Mouse (Mus musculus) CH12.LX (cell line): ENCODE data around the gene Iqschfp.

Experiments used
- BHLHE40 ChIP-seq: IDR thresholded peaks from 2 replicates; pipeline ENCODE4 v1.6.1; 2011; ENCODE audit warnings: mild to moderate bottlenecking, low read depth, low read length, improper control_type of control experiment
- CTCF ChIP-seq, 2 experiments: IDR thresholded peaks in 1 of 2; conservative IDR thresholded peaks in 1 of 2; 2 replicates each; pipeline ENCODE4 v1.5.1; 2011 to 2012; ENCODE audit warnings: low read depth in 2 of 2, low read length in 2 of 2, improper control_type of control experiment in 1 of 2, inconsistent platforms in 1 of 2, mild to moderate bottlenecking in 1 of 2, moderate library complexity in 1 of 2
- ELF1 ChIP-seq: IDR thresholded peaks from 2 replicates; pipeline ENCODE4 v1.6.1; 2014; ENCODE audit warnings: low read depth, mild to moderate bottlenecking, inconsistent platforms, low read length, improper control_type of control experiment
- EP300 ChIP-seq: IDR thresholded peaks from 2 replicates; pipeline ENCODE4 v1.6.1; 2011; ENCODE audit warnings: low read length, improper control_type of control experiment
- KAT2A ChIP-seq: IDR thresholded peaks from 2 replicates; pipeline ENCODE4 v1.6.1; 2012; ENCODE audit warnings: low read length, improper control_type of control experiment, inconsistent platforms; ENCODE audit not compliant: insufficient replicate concordance
- MAX ChIP-seq: IDR thresholded peaks from 2 replicates; pipeline ENCODE4 v1.6.1; 2011; ENCODE audit warnings: low read length, improper control_type of control experiment
- MYC ChIP-seq: IDR thresholded peaks from 2 replicates; pipeline ENCODE4 v1.6.1; 2011; ENCODE audit warnings: low read depth, mild to moderate bottlenecking, improper control_type of control experiment, low read length
- POLR2A ChIP-seq: IDR thresholded peaks from 2 replicates; pipeline ENCODE4 v1.6.1; 2011; ENCODE audit warnings: low read depth, mild to moderate bottlenecking, improper control_type of control experiment, low read length
- TBP ChIP-seq: conservative IDR thresholded peaks from 2 replicates; pipeline ENCODE4 v1.6.1; 2011; ENCODE audit warnings: low read depth, low read length, improper control_type of control experiment
- TCF12 ChIP-seq: IDR thresholded peaks from 2 replicates; pipeline ENCODE4 v1.6.1; 2014; ENCODE audit warnings: low read depth, mild to moderate bottlenecking, inconsistent platforms, low read length, improper control_type of control experiment
- UBTF ChIP-seq: IDR thresholded peaks from 2 replicates; pipeline ENCODE4 v1.6.1; 2012; ENCODE audit warnings: low read depth, mild to moderate bottlenecking, inconsistent platforms, low read length, improper control_type of control experiment, moderate library complexity
- USF1 ChIP-seq: IDR thresholded peaks from 2 replicates; pipeline ENCODE4 v1.6.1; 2014; ENCODE audit warnings: low read depth, mild to moderate bottlenecking, inconsistent platforms, low read length, improper control_type of control experiment
- USF2 ChIP-seq: conservative IDR thresholded peaks from 2 replicates; pipeline ENCODE4 v1.6.1; 2011; ENCODE audit warnings: low read depth, low read length, improper control_type of control experiment

DNA sequence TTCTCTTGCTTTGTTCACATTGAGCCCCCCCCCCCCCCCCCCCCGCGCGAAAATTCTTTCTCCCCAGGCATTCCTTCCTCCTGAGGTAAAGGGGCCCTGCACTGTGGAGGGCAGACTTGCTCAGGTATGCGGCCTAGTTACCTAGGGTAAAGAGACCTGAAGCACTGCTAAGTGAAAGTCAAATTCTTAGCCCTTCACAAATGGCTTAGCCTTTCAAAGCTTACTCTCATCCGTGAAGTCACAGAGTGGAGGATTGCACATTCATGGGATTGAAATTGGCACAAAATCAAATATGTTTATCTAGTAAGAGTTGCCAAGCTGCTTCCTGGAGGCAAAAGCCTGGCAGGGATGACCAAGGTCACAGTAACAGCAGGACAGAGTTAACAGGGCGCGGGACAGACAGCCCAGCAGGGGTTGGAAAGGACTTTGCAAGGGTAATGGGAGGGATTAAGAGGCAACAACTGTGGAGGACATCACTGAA, 642.6 kb downstream of the Iqschfp start:
- TF ChIP-seq EP300: no peak
- no peak for TF ChIP-seq KAT2A
- TF ChIP-seq CTCF (conservative IDR thresholded peaks at IDR 0.05 in 1 of 2, IDR thresholded peaks at IDR 0.05 in 1 of 2; ENCODE audit: low read depth in 2 of 2, low read length in 2 of 2): no peak
- TF ChIP-seq USF2: no peak
- no peak for TF ChIP-seq MAX
- TF ChIP-seq BHLHE40: no peak
- TF ChIP-seq MYC: no peak
- TF ChIP-seq TCF12: no peak
- no peak for TF ChIP-seq ELF1
- no peak for TF ChIP-seq UBTF
- no peak for TF ChIP-seq POLR2A
- no peak for TF ChIP-seq USF1
- TF ChIP-seq TBP: no peak
